In the genomic region with DNA sequence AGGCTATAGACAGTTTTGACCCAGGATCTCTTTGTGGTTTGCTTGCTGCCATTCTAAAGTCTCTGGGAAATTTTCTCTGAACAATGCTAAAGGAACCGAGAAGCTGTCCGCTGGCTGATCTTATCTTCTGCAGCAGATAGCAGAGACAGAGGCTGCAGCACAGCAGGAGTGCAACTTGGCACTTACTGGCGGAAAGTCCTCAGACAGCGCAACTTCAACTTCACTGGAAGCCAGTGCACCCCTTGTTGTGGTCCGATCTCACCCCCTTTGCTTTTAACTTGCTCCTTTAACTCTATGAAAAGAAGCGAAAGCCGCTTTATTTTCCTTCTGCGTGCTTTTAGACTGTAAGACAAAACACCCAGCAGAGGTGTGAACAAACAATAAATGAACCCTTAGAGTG, we compare ENCODE assay signal across 30 mouse cellular contexts. TPM values are rescaled to one million over a fixed set of nuclear protein-coding genes. Genes with fewer than 3 reads are reported as not detected.
DNase-seq lines count a peak whose midpoint lies in the region; ATAC-seq lines count a peak whose summit lies in the region.
"Had no signal": no experiment of that assay in that cellular context is flagged by ENCODE, and none has a peak within 500 bp of the region (broad histone marks: within the 10 kb centered on the region; RNA-seq: fewer than 3 reads in every experiment).

No protein-coding gene starts in this region.

- peak overlapping the region; percentile 11; the same call in 1 of the 2 replicates for H3K4me2 ChIP-seq in heart, embryonic 16.5 days (ENCODE audit: low read depth, low read length)
- H3K4me2 ChIP-seq in forebrain, embryonic 15.5 days (replicated peaks) = no peak overlapping the region
- H3K4me2 ChIP-seq: liver, embryonic 15.5 days; lung, embryonic 15.5 days; neural tube, embryonic 15.5 days; stomach, embryonic 15.5 days had no signal

- intact Hi-C loops in heart, postnatal 36 days (cut with DNase I) = no loop called here

- no peaks in the 10 kb centered on the region for H3K27me3 ChIP-seq in heart, embryonic 16.5 days (ENCODE audit: control insufficient read depth, insufficient read depth, low read length)
- H3K27me3 ChIP-seq in forebrain, embryonic 15.5 days = no peaks in the 10 kb centered on the region
- H3K27me3 ChIP-seq: liver, embryonic 15.5 days; lung, embryonic 15.5 days; neural tube, embryonic 15.5 days; stomach, embryonic 15.5 days had no signal

- H3K36me3 ChIP-seq in heart, embryonic 16.5 days (ENCODE audit: control insufficient read depth, insufficient read depth) = no peaks in the 10 kb centered on the region
- no peaks in the 10 kb centered on the region for H3K36me3 ChIP-seq in forebrain, embryonic 15.5 days
- H3K36me3 ChIP-seq: forebrain, embryonic 10.5 days; liver, embryonic 15.5 days; lung, embryonic 15.5 days; neural tube, embryonic 15.5 days; stomach, embryonic 15.5 days had no signal

- no peaks in the 10 kb centered on the region for H3K4me1 ChIP-seq in heart, embryonic 16.5 days (ENCODE audit: control insufficient read depth, insufficient read depth, low read length)
- no peaks in the 10 kb centered on the region for H3K4me1 ChIP-seq in forebrain, embryonic 15.5 days
- H3K4me1 ChIP-seq: liver, embryonic 15.5 days; lung, embryonic 15.5 days; neural tube, embryonic 15.5 days; stomach, embryonic 15.5 days had no signal

- ATAC-seq in heart, embryonic 16.5 days (replicated peaks; ENCODE audit: extremely low read depth, insufficient read depth, low FRiP score) = no peak
- ATAC-seq in CD4-positive, CD25-positive, alpha-beta regulatory T cell, adult 4 months = peak; percentile 58
- ATAC-seq in inflammation-experienced regulatory T-cells, adult 6 months = peak; percentile 44
- no peak for ATAC-seq in forebrain, embryonic 15.5 days (replicated peaks)
- ATAC-seq: hindbrain, embryonic 16.5 days; intestine, postnatal 0 days; midbrain, embryonic 16.5 days had no signal

- H3K9me3 ChIP-seq in heart, embryonic 16.5 days (replicated peaks; ENCODE audit: control insufficient read depth, low read length) = no peaks in the 10 kb centered on the region
- H3K9me3 ChIP-seq in forebrain, embryonic 15.5 days = no peaks in the 10 kb centered on the region
- H3K9me3 ChIP-seq: forebrain, embryonic 10.5 days; liver, embryonic 15.5 days; lung, embryonic 15.5 days; neural tube, embryonic 15.5 days; stomach, embryonic 15.5 days had no signal

- no peak overlapping the region for H3K27ac ChIP-seq in heart, embryonic 16.5 days (ENCODE audit: low read length)
- H3K27ac ChIP-seq in forebrain, embryonic 15.5 days (replicated peaks) = no peak overlapping the region
- H3K27ac ChIP-seq: forebrain, embryonic 10.5 days; heart, adult 2 months; left cerebral cortex, adult 2 months; liver, embryonic 15.5 days; lung, embryonic 15.5 days; neural tube, embryonic 15.5 days; stomach, embryonic 15.5 days had no signal

- H3K4me3 ChIP-seq in heart, embryonic 16.5 days (ENCODE audit: low read length) = no peak overlapping the region
- no peak overlapping the region for H3K4me3 ChIP-seq in forebrain, embryonic 15.5 days
- H3K4me3 ChIP-seq: forebrain, embryonic 10.5 days; heart, adult 2 months; left cerebral cortex, adult 2 months; liver, embryonic 15.5 days; lung, embryonic 15.5 days; myocyte; neural tube, embryonic 15.5 days; stomach, embryonic 15.5 days had no signal

- WGBS in heart, embryonic 16.5 days = 37% methylated on average over 8 of the region's 8 CpGs
- 45% methylated on average over 8 of the region's 8 CpGs for WGBS in forebrain, embryonic 15.5 days

- no peak for DNase-seq in heart, postnatal 36 days
- DNase-seq in thymus, postnatal 25 days = peak; percentile 44
- DNase-seq in cerebellum, adult 8-10 months = no peak
- DNase-seq in Muller cell, postnatal 12 days (ENCODE audit: inconsistent ontology term) = no peak
- DNase-seq: adrenal gland, postnatal 36 days; cerebellum, adult 9-11 months; gastrocnemius, postnatal 36 days; heart, adult 2 months; kidney, postnatal 4 days; layer of hippocampus, adult 9-11 months; left cerebral cortex, postnatal 4 days; liver; lung, postnatal 36 days; right cerebral cortex, adult 18-20 months; right cerebral cortex, postnatal 4 days had no signal

- H3K9ac ChIP-seq in heart, embryonic 16.5 days (ENCODE audit: low read length) = no peak overlapping the region
- no peak overlapping the region for H3K9ac ChIP-seq in forebrain, embryonic 15.5 days (replicated peaks)
- H3K9ac ChIP-seq: liver, embryonic 15.5 days; lung, embryonic 15.5 days; neural tube, embryonic 15.5 days; stomach, embryonic 15.5 days had no signal

RNA-seq across cellular contexts. Expression of a gene that starts 12.6 kb away (rescaled TPM):
- polyA plus RNA-seq in heart, embryonic 16.5 days (2015; fragmentation: Nextera tagmentation; extraction: Ambion mirVana) = 0.62 and 1.2 TPM in 2 replicates
- total RNA-seq in heart, postnatal 36 days (2021) = under 1 TPM; 0.14 to 0.22 TPM
- polyA plus RNA-seq in CD4-positive, CD25-positive, alpha-beta regulatory T cell, adult 4 months (2017; shearing (Covaris generic)) = 100 to 1,000 TPM; 309 to 337 TPM
- 100 to 1,000 TPM; 358 to 373 (median 359) TPM for polyA plus RNA-seq in inflammation-experienced regulatory T-cells, adult 6 months (2017; shearing (Covaris generic))
- 0.05 and 0.15 TPM in 2 replicates for polyA plus RNA-seq in forebrain, embryonic 15.5 days (2015; fragmentation: Nextera tagmentation; extraction: Ambion mirVana)
- total RNA-seq: adrenal gland, postnatal 36 days; gastrocnemius, adult 18-20 months; gastrocnemius, postnatal 36 days had no signal
- polyA plus RNA-seq: myocyte had no signal

Comparison
In these comparisons a context has a peak if more than half of its experiments do, and no peak if none do; other contexts are left out.
1. ATAC-seq: peak in CD4-positive, CD25-positive, alpha-beta regulatory T cell, adult 4 months (single experiment) and inflammation-experienced regulatory T-cells, adult 6 months (single experiment); none in heart, embryonic 16.5 days (single experiment) and forebrain, embryonic 15.5 days (single experiment).
2. RNA of a gene that starts 12.6 kb away (polyA plus RNA-seq): 358 to 373 TPM in inflammation-experienced regulatory T-cells, adult 6 months and 309 to 337 TPM in CD4-positive, CD25-positive, alpha-beta regulatory T cell, adult 4 months; 0.62 to 1.2 TPM in heart, embryonic 16.5 days and 0.05 to 0.15 TPM in forebrain, embryonic 15.5 days; every median in the first group is over 100 times any median in the second.